Mouse (Mus musculus): Measurements from ENCODE around the gene Ruvbl2. TPM values are rescaled to one million over a fixed set of nuclear protein-coding genes. Genes with fewer than 3 reads are reported as not detected.
"Not testable (repeated sequence)": the region's sequence is repeated elsewhere in the genome, so short reads cannot be mapped to it uniquely, and the experiment has no call there.

The Ruvbl2 gene
- total and polyA plus RNA-seq, 2 experiments from 2014 or later = 90.8 to 129 TPM

DNA sequence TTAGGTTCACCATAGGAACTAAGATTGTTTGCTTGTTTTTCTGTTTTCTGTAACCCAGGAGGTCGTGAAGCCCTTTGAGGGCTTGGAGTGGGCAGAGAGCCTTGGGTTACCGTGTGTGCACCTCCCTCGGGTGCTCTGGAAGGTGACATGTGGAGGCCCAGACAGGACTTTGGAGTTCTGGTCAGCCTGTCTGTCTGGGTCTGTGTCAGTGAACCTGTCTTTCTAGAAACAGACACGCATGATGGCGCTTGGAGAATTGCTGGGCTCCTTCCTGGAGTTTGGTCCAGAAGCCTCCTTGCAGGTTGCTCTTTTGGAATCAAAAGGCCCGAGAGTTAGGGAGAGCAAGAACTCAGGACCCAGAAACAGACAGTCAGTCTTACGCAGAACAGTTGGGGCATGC lies 22.5 kb upstream of the Ruvbl2 start:
- Histone ChIP-seq H3K27me3 (ENCODE audit: insufficient read depth, low read length) (no peaks in the 10 kb centered on the region), H3K4me1 (ENCODE audit: insufficient read depth, low read length) (peaks cover 12% of the 10 kb centered on the region), H3K4me2 (ENCODE audit: low read depth, low read length, poor library complexity, severe bottlenecking) (peak overlapping the region; percentile 47), H3K4me3 (ENCODE audit: low read depth, low read length) (peak overlapping the region; percentile 74; the same call in 1 of the 2 replicates), H3K27ac (ENCODE audit: low read depth, low read length) (peak overlapping the region; percentile 82), H3K9me3 (ENCODE audit: low read length) (no peaks in the 10 kb centered on the region), H3K9ac (replicated peaks; ENCODE audit: low read length, poor library complexity, severe bottlenecking) (no peak overlapping the region), H3K36me3 (ENCODE audit: insufficient read depth, low read length) (peaks cover 32% of the 10 kb centered on the region)
- 70% methylated on average over 7 of the region's 7 CpGs for WGBS
- DNase-seq (ENCODE audit: low spot score) = no peak
- no peak for TF ChIP-seq CTCF (IDR thresholded peaks at IDR 0.05)
- ATAC-seq (ENCODE audit: low FRiP score) = no peak; the same call in 1 of the 2 replicates

DNA sequence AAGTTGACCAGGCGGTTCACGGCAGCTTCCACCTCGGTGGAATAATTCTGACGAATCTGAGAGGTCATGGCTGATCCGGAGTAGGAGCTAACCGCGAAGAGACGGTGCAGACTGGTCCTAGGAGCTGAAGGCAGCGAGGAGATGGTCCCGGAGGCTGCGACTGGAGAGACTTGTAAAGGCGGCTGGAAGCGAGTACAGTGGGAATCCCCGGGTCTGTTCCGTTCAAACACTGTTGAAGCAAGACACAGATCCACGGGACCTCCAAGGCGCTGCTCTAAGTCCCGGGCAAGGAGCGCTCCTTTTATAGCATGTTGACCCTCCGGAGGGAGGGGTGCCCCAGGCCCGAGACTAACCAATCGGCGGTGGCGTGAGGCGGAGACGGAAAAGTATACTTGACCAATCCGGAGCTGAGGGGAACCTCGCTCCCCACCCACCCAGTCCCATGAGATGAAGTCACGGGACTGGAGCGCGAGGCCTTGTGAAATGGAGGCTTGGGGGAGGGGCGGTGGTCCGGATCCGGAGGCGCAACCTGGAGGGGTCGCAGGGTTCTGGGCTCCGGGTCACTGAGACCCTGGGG lies 21.8 kb upstream of the Ruvbl2 start, which contains the start of gene Ftl1:
TSS of gene Ftl1 (minus strand) at position 321 of the 577 bp plus-strand sequence.
- Histone ChIP-seq H3K27ac (ENCODE audit: low read depth, low read length) (peak within 1 kb of the TSS; percentile 89), H3K4me2 (ENCODE audit: low read depth, low read length, poor library complexity, severe bottlenecking) (peak within 1 kb of the TSS; percentile 74), H3K9ac (replicated peaks; ENCODE audit: low read length, poor library complexity, severe bottlenecking) (peak within 1 kb of the TSS; percentile 83), H3K4me3 (ENCODE audit: low read depth, low read length) (peak within 1 kb of the TSS; percentile 74), H3K36me3 (ENCODE audit: insufficient read depth, low read length) (peaks cover 37% of the 10 kb centered on the region)
- not testable (repeated sequence) for H3K9me3 ChIP-seq (ENCODE audit: low read length); H3K27me3 ChIP-seq (ENCODE audit: insufficient read depth, low read length); H3K4me1 ChIP-seq (ENCODE audit: insufficient read depth, low read length)
- 1% methylated on average over 23 of the region's 37 CpGs for WGBS
- peak; percentile 100 for DNase-seq (ENCODE audit: low spot score)
- peak; percentile 95 for ATAC-seq (ENCODE audit: low FRiP score)

DNA sequence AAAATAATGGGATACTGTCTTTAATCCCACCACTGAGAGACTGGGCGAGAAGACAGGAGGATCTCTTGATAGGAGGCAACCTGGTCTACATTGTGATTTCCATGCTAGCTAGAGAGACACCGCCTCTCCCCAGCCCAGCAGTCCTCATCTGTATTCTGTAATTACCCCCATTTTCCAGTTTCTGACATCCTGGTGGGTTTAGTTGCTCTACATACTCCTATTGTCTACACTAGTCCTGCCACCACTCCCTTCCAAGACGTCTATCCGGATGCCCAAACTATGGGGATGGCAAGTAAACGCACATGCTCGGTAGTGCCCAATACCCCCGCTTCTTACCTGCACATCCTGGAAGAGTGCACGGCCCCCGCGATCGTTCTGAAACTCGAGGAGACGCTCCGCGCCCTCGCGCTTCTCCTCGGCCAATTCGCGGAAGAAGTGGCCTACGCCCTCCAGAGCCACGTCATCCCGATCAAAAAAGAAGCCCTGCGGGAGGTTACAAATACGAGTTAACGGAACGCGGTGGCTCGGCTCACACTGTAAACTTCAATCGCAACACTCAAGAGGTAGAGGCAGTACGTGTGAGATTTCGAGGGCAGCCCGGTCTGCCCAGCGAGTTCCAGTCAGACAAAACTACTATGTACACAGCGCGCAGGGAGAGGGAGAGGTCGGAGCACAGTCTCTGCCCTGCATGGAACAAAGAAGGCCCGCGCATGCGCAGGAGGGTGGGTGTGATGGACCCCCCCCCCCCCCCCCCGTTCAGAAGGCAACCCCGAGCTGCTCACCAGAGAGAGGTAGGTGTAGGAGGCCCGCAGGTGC lies 21.1 kb upstream of the Ruvbl2 start:
- under 1% methylated on average over 41 of the region's 43 CpGs for WGBS
- peak; percentile 86 for DNase-seq (ENCODE audit: low spot score)
- peaks cover 10% of the 10 kb centered on the region for H3K4me1 ChIP-seq (ENCODE audit: insufficient read depth, low read length)
- no peaks in the 10 kb centered on the region for H3K27me3 ChIP-seq (ENCODE audit: insufficient read depth, low read length)
- H3K36me3 ChIP-seq (ENCODE audit: insufficient read depth, low read length) = peaks cover 41% of the 10 kb centered on the region
- peak; percentile 81 for ATAC-seq (ENCODE audit: low FRiP score)
- H3K4me3 ChIP-seq (ENCODE audit: low read depth, low read length) = peak overlapping the region; percentile 74
- H3K4me2 ChIP-seq (ENCODE audit: low read depth, low read length, poor library complexity, severe bottlenecking) = peak overlapping the region; percentile 74
- H3K9me3 ChIP-seq (ENCODE audit: low read length) = no peaks in the 10 kb centered on the region
- peak overlapping the region; percentile 89 for H3K27ac ChIP-seq (ENCODE audit: low read depth, low read length)
- H3K9ac ChIP-seq (replicated peaks; ENCODE audit: low read length, poor library complexity, severe bottlenecking) = peak overlapping the region; percentile 83
- no peak for TF ChIP-seq CTCF (IDR thresholded peaks at IDR 0.05)

DNA sequence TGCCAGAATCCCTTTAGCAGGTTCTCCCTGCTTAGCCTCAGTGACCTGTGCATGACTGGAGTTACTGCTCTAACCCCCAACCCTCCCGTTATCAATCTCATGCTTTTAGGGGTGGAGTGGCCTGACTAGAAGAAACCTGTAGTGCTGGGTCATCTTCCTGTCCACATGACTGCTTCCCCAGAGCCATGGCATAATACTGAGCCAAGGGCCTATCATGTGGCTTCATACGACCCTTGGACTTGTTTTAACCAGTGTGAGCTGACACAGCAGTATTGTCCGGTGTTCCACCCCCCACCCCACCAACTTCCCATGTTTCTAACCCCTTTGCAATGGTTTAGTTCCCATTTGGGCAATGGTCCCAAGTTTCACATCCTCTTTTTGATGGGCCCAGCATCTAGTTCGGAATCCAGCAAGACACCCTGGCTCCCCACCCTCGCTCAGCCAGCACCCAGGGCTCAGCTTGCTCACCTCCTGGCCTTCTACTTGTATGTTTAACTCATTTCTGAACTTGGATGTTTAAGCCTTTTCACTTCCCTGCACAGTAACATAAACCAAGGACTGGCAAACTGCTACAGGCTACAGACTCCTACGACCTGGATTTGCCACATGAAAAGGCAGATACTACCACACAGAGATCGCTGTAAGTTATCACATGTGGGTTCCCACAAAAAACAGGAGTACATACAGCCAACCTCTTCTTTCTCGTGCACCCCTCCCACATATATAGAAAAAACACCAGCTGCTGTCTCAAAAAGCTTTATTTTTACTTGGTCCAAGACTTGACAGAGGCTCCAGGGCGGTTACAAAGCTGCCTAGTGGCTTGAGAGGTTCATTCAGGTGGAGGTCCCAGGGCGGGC lies 19.5 kb upstream of the Ruvbl2 start:
- Histone ChIP-seq H3K4me2 (ENCODE audit: low read depth, low read length, poor library complexity, severe bottlenecking) (peak overlapping the region; percentile 74), H3K9me3 (ENCODE audit: low read length) (no peaks in the 10 kb centered on the region), H3K9ac (replicated peaks; ENCODE audit: low read length, poor library complexity, severe bottlenecking) (peak overlapping the region; percentile 33), H3K4me1 (ENCODE audit: insufficient read depth, low read length) (peaks cover 10% of the 10 kb centered on the region), H3K4me3 (ENCODE audit: low read depth, low read length) (peak overlapping the region; percentile 74), H3K27me3 (ENCODE audit: insufficient read depth, low read length) (no peaks in the 10 kb centered on the region), H3K27ac (ENCODE audit: low read depth, low read length) (peak overlapping the region; percentile 47; the same call in 1 of the 2 replicates), H3K36me3 (ENCODE audit: insufficient read depth, low read length) (peaks cover 33% of the 10 kb centered on the region)
- no peak for ATAC-seq (ENCODE audit: low FRiP score)
- no peak for TF ChIP-seq CTCF (IDR thresholded peaks at IDR 0.05)
- DNase-seq (ENCODE audit: low spot score) = no peak
- 63% methylated on average over 9 of the region's 10 CpGs for WGBS

DNA sequence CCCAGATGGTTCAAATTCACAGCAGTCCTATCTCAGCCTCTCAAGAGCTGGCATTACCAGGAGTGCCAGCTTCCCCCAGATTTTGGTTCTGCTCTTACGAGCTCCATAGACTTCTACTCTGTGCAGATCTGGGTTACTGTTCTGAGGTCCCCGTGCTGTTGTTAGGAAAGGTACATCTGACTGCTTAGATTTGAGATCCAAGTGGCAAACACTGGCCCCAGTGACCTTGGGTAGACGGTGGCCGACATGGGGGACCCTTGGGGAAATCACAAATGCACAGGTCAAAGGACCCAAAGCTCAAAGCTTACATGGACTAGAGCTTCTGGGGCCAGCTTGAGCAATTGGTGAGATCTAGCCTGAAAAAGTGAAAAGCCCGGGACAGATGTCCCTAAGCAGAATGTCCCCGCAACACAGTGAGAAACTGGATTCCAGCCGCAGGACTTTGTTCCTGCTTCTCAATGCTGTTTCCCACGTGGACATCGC lies 18.9 kb upstream of the Ruvbl2 start:
- no peaks in the 10 kb centered on the region for H3K27me3 ChIP-seq (ENCODE audit: insufficient read depth, low read length)
- 53% methylated on average over 9 of the region's 9 CpGs for WGBS
- no peak overlapping the region for H3K4me3 ChIP-seq (ENCODE audit: low read depth, low read length)
- peaks cover 10% of the 10 kb centered on the region for H3K4me1 ChIP-seq (ENCODE audit: insufficient read depth, low read length)
- 0 out of 2 replicates have a peak overlapping the region, but pooled peaks have one; percentile 33 for H3K9ac ChIP-seq (replicated peaks; ENCODE audit: low read length, poor library complexity, severe bottlenecking)
- peak overlapping the region; percentile 47; the same call in 1 of the 2 replicates for H3K27ac ChIP-seq (ENCODE audit: low read depth, low read length)
- H3K36me3 ChIP-seq (ENCODE audit: insufficient read depth, low read length) = peaks cover 30% of the 10 kb centered on the region
- H3K4me2 ChIP-seq (ENCODE audit: low read depth, low read length, poor library complexity, severe bottlenecking) = peak overlapping the region; percentile 74; the same call in 1 of the 2 replicates
- DNase-seq (ENCODE audit: low spot score) (no peak), ATAC-seq (ENCODE audit: low FRiP score) (no peak)
- no peaks in the 10 kb centered on the region for H3K9me3 ChIP-seq (ENCODE audit: low read length)
- no peak for TF ChIP-seq CTCF (IDR thresholded peaks at IDR 0.05)
